Mouse (Mus musculus): ENCODE measurements at regions not wholly inside any gene's neighbourhood (a gene's known extent, or its start where the extent isn't known, plus 50 kb on each side); places are given as distances from the start of the nearest gene placed in this dataset.

DNA sequence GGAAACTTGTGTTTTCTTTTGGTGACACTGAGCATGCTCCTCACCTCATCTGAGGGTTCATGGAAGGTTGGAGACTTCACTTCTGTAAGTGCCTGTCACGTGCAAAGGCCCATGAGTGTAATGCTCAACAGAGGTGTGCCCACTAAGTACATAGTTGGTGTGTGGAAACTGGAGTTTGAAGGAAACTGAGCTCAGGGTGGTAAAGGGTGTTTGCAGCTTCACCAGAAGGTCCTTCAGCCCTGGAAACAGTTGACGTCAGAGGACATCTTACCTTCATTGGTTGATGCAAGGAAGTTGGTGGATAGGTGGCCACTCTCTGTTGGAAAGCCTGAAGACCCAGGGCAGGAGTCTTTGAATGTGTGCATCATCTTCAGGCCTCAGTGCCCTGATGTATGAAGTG, 83.0 kb upstream of the Irx3 start:
- H3K27ac ChIP-seq (ENCODE audit: insufficient read depth, low read length) = no peak overlapping the region
- H3K4me1 ChIP-seq (ENCODE audit: control insufficient read depth, insufficient read depth, low read length) = no peaks in the 10 kb centered on the region
- no peak overlapping the region for H3K4me3 ChIP-seq (ENCODE audit: insufficient read depth, low read length)
- TF ChIP-seq POLR2A (IDR thresholded peaks at IDR 0.05; ENCODE audit: extremely low read depth, insufficient read depth, low read length) (no peak), CTCF (IDR thresholded peaks at IDR 0.05; ENCODE audit: extremely low read depth, insufficient read depth, low read length) (no peak)

DNA sequence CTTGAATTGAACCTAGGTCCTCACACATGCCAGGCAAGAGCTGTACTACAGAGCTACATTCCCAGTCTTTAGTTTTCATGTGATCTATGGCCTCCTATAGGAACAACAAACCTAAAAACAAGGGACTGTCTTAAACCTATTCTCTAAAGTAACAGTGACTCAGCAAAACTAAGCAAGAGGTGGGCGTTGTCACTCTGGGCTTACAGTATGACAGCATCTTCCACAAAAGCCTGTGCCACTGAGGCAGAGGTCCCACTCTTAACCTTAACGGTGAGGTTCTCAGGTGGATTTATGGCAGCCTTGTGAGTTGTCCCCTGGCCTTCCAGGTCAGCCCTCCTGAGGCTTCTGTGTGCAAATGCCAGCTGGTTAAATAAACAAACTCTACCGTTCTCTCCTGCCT, 82.5 kb upstream of the Irx3 start:
- H3K27ac ChIP-seq (ENCODE audit: insufficient read depth, low read length) = no peak overlapping the region
- TF ChIP-seq POLR2A (IDR thresholded peaks at IDR 0.05; ENCODE audit: extremely low read depth, insufficient read depth, low read length) = no peak
- TF ChIP-seq CTCF (IDR thresholded peaks at IDR 0.05; ENCODE audit: extremely low read depth, insufficient read depth, low read length) = no peak

DNA sequence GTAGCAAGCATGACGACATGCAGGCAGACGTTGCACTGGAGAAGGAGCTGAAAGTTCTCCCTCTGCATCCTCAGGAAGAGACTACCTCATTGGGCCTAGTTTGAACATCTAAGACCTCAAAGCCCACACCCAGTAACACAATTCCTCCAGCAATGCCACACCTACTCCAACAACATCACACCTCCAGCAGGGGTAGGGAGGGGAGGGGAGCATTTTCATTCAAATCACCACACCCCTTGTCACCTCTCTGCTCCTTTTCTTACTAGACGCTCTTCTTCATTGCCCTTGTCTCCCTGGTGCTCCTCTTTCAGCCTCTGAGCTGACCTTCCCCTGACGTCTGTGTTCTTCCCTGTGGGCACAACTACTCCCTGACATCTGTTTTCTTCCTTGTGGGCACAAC, 81.1 kb upstream of the Irx3 start:
- Histone ChIP-seq H3K4me3 (ENCODE audit: insufficient read depth, low read length) (no peak overlapping the region), H3K27ac (ENCODE audit: insufficient read depth, low read length) (no peak overlapping the region), H3K4me1 (ENCODE audit: control insufficient read depth, insufficient read depth, low read length) (no peaks in the 10 kb centered on the region)
- TF ChIP-seq CTCF (IDR thresholded peaks at IDR 0.05; ENCODE audit: extremely low read depth, insufficient read depth, low read length) (no peak), POLR2A (IDR thresholded peaks at IDR 0.05; ENCODE audit: extremely low read depth, insufficient read depth, low read length) (no peak)

More for the DNA sequence above, 82.5 kb upstream of the Irx3 start:
- Histone ChIP-seq H3K4me3 (ENCODE audit: insufficient read depth, low read length) (no peak overlapping the region), H3K4me1 (ENCODE audit: control insufficient read depth, insufficient read depth, low read length) (no peaks in the 10 kb centered on the region)

DNA sequence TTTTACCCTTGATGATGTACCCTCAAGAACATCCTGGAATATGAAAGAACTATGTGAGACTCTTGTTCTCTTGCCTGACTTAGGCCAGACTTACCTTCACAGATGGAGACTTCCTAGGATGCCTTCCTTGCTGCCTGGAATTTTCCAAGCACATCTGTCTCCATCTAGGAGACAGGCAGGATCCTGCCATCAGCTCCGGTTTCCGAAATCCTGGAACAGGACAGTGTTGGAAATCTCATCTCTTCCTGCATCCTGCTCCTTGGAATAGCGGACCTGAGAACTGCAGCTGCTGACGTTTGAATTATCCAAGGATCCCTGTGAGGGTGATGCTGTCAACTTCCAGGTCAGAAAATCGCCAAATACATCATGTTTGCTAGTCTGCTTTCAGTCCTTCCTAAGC, 77.0 kb upstream of the Irx3 start:
- Histone ChIP-seq H3K4me3 (ENCODE audit: insufficient read depth, low read length) (no peak overlapping the region), H3K4me1 (ENCODE audit: control insufficient read depth, insufficient read depth, low read length) (no peaks in the 10 kb centered on the region), H3K27ac (ENCODE audit: insufficient read depth, low read length) (no peak overlapping the region)
- TF ChIP-seq POLR2A (IDR thresholded peaks at IDR 0.05; ENCODE audit: extremely low read depth, insufficient read depth, low read length) (no peak), CTCF (IDR thresholded peaks at IDR 0.05; ENCODE audit: extremely low read depth, insufficient read depth, low read length) (no peak)

DNA sequence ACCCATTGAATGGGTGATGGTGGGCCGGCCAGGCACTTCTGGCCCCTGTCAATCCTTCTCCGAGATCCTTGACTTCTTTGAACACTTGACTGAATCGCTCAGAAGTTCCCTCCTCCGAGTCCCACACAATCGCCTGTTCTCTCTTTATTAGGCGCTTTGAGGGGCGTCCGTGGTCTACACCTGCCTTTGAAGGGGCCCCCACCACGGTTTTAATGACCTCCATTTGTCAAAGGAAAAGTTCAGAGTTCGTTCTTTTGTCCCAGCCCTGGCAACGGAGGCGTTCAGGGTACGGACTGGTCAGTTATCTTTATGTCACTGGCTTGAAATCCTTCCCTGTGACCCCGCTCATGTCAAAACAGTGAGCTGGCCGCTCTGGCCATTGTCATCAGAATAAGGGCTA, 74.3 kb upstream of the Irx3 start:
- no peak overlapping the region for H3K4me3 ChIP-seq (ENCODE audit: insufficient read depth, low read length)

DNA sequence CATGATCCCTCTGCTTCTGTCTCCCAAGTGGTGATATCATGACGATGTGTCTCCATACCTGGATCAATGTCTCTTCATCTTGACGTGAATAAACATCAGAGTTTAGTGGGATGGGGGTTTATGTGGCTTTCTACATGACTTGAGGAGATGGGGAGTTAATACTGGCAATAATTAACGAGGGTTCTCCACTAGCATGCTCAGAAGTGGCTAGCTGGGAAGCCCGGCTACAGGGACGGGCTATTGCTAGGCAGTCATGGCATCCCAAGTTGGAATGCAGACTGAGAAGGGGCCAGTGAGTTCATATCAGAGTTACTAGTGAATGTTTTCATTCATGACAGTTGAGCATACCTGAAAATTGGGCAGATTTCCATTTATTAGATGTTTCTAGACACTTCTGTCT, 71.4 kb upstream of the Irx3 start:
- Histone ChIP-seq H3K4me3 (ENCODE audit: insufficient read depth, low read length) (no peak overlapping the region), H3K4me1 (ENCODE audit: control insufficient read depth, insufficient read depth, low read length) (no peaks in the 10 kb centered on the region), H3K27ac (ENCODE audit: insufficient read depth, low read length) (no peak overlapping the region)
- TF ChIP-seq POLR2A (IDR thresholded peaks at IDR 0.05; ENCODE audit: extremely low read depth, insufficient read depth, low read length) (no peak), CTCF (IDR thresholded peaks at IDR 0.05; ENCODE audit: extremely low read depth, insufficient read depth, low read length) (no peak)

More for the DNA sequence above, 74.3 kb upstream of the Irx3 start:
- H3K27ac ChIP-seq (ENCODE audit: insufficient read depth, low read length) = no peak overlapping the region
- H3K4me1 ChIP-seq (ENCODE audit: control insufficient read depth, insufficient read depth, low read length) = no peaks in the 10 kb centered on the region
- TF ChIP-seq POLR2A (IDR thresholded peaks at IDR 0.05; ENCODE audit: extremely low read depth, insufficient read depth, low read length) = no peak
- TF ChIP-seq CTCF (IDR thresholded peaks at IDR 0.05; ENCODE audit: extremely low read depth, insufficient read depth, low read length) = no peak

DNA sequence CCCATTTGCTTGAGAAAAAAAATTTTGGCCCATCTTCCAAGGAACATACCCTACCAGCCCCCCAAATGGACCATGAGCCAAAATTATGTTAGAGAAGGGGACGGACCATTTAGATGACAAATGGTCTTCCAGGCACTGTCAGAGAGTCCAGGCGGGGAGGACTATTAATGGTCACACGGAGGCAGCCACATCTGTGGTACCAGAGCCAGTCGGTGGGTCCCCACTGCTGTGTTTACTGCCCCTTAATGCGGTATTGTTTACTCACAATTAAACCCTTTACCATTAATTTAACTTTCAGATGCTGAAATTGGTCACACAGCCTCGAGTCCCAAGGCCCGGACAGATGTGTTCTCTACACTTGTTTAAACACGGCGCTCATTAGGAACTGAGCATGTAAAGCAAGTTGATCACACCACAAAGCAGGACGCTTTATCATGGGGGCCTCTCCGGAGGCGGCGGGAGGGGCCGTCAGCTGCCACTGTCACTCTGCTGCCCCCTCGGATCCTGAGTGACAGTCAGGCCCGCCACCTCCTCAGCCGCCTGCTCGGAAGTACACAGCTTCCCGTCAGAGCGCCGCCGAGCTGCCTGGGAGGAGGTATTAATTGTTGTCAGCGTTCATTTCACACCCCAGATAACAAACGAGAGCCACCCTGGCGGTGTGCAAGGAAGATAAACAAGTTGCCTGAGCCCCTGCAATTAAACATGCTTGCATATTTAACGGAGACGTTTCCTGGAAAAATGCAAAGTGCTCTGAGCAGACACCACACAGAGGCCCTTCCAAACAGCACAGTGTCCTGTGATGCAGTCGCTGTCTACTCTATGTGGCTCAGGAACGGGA, 70.6 kb upstream of the Irx3 start:
- Histone ChIP-seq H3K4me1 (ENCODE audit: control insufficient read depth, insufficient read depth, low read length) (no peaks in the 10 kb centered on the region), H3K4me3 (ENCODE audit: insufficient read depth, low read length) (no peak overlapping the region), H3K27ac (ENCODE audit: insufficient read depth, low read length) (no peak overlapping the region)
- TF ChIP-seq CTCF (IDR thresholded peaks at IDR 0.05; ENCODE audit: extremely low read depth, insufficient read depth, low read length) (no peak), POLR2A (IDR thresholded peaks at IDR 0.05; ENCODE audit: extremely low read depth, insufficient read depth, low read length) (no peak)

DNA sequence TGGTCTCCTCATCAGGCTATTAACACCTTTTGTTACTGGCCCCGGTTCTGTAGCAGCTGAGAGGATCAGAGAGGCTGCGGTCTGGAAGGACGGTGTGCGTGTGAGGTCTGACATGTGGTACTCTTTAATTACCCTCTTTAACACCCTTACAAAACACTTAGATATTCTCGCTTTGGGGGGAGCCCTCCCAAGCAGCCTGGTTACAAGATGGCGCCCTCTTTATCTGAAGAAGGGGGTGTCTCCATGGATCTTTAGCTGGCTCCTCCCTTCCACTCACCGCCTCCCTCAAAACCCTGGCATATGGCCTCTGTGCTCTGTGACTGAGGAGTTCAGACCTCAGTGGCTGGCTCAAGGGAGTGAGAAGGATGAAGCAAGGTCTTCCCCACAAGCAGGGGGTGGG, 65.2 kb upstream of the Irx3 start:
- no peak for TF ChIP-seq POLR2A (IDR thresholded peaks at IDR 0.05; ENCODE audit: extremely low read depth, insufficient read depth, low read length)
- no peak for TF ChIP-seq CTCF (IDR thresholded peaks at IDR 0.05; ENCODE audit: extremely low read depth, insufficient read depth, low read length)
- Histone ChIP-seq H3K4me3 (ENCODE audit: insufficient read depth, low read length) (no peak overlapping the region), H3K4me1 (ENCODE audit: control insufficient read depth, insufficient read depth, low read length) (no peaks in the 10 kb centered on the region), H3K27ac (ENCODE audit: insufficient read depth, low read length) (no peak overlapping the region)

DNA sequence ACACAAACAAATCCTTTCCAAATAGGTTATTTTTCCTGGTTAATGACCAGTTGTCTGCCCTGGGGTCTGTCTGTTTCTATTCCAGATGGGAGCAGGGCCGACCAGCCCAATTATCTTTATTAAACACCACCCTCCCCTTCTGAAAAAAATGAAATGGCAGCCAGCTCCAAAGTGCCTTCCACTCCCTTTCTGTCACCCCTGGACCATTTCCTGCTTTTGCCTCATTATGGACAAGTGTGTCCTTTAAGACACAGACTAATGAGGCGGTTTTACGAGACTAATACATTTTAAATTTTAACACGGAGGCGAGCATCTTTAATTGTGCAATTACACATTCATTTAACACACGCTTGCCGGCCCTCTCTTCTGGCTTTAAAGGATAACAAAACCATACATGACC, 64.2 kb upstream of the Irx3 start:
- H3K4me1 ChIP-seq (ENCODE audit: control insufficient read depth, insufficient read depth, low read length) = no peaks in the 10 kb centered on the region
- TF ChIP-seq POLR2A (IDR thresholded peaks at IDR 0.05; ENCODE audit: extremely low read depth, insufficient read depth, low read length) = no peak
- TF ChIP-seq CTCF (IDR thresholded peaks at IDR 0.05; ENCODE audit: extremely low read depth, insufficient read depth, low read length) = no peak
- no peak overlapping the region for H3K27ac ChIP-seq (ENCODE audit: insufficient read depth, low read length)
- H3K4me3 ChIP-seq (ENCODE audit: insufficient read depth, low read length) = no peak overlapping the region

DNA sequence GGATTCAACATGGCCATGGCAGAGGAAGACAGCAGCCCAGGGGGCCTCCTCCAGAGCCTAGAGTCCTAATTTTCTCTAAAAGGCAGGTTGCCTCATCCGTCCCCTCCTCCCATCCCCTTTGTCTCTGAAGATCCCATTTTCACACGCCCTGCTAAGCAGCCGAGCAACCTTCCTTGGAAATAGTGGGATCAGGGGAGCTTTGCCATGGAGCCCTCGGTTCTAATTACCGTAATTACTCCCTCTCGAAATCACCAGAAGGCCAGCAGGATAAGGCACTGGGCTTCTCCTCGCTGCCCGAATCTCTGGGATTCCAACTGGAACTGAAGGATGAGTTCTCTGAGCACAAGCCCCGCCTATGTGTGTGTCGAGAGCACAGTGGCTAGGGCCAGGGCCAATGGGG, 63.5 kb upstream of the Irx3 start:
- Histone ChIP-seq H3K4me1 (ENCODE audit: control insufficient read depth, insufficient read depth, low read length) (no peaks in the 10 kb centered on the region), H3K4me3 (ENCODE audit: insufficient read depth, low read length) (no peak overlapping the region), H3K27ac (ENCODE audit: insufficient read depth, low read length) (no peak overlapping the region)
- TF ChIP-seq CTCF (IDR thresholded peaks at IDR 0.05; ENCODE audit: extremely low read depth, insufficient read depth, low read length) (no peak), POLR2A (IDR thresholded peaks at IDR 0.05; ENCODE audit: extremely low read depth, insufficient read depth, low read length) (no peak)
